7 mouse cellular contexts compared by ENCODE assay signal in genomic region chr7:60622271-60623249, GRCm38 (mm10).
DNase-seq lines count a peak whose midpoint lies in the region; ATAC-seq lines count a peak whose summit lies in the region.
"Not testable (repeated sequence)": the region's sequence is repeated elsewhere in the genome, so short reads cannot be mapped to it uniquely, and the experiment has no call there.

No protein-coding gene starts in this region.

- H3K9ac ChIP-seq in embryonic facial prominence, embryonic 14.5 days (ENCODE audit: low read depth, low read length); heart, embryonic 11.5 days (ENCODE audit: low read depth, low read length): not testable (repeated sequence)

- H3K36me3 ChIP-seq in embryonic facial prominence, embryonic 14.5 days (ENCODE audit: control insufficient read depth, insufficient read depth, low read length); heart, embryonic 11.5 days (ENCODE audit: control insufficient read depth, insufficient read depth, low read length): not testable (repeated sequence)

- intact Hi-C loops in left cerebral cortex, postnatal 25 days (cut with DNase I), result loop anchor here (5.0 kb wide), 1 partner anchor 110 kb away; no protein-coding TSS in a partner anchor

- H3K27me3 ChIP-seq in embryonic facial prominence, embryonic 14.5 days (replicated peaks; ENCODE audit: control insufficient read depth, insufficient read depth, low read length); heart, embryonic 11.5 days (ENCODE audit: control insufficient read depth, insufficient read depth, low read length): not testable (repeated sequence)

- DNase-seq in c-Kit-positive CD71-positive TER-119-positive erythroid progenitor cells, embryonic 14.5 days (ENCODE audit: low spot score), result peak; percentile 0
- DNase-seq in embryonic facial prominence, embryonic 14.5 days (ENCODE audit: low spot score), result peak; percentile 80
- DNase-seq in kidney, adult 8-10 months, result peak; percentile 2 to 4
- DNase-seq in left cerebral cortex, postnatal 25 days (ENCODE audit: low spot score in 2 of 2), result peak; percentile 43 to 67
- DNase-seq in lung, postnatal 36 days, result peak; percentile 1
- peak; percentile 85 for DNase-seq in retina, postnatal 1 day

- H3K27ac ChIP-seq in embryonic facial prominence, embryonic 14.5 days (replicated peaks; ENCODE audit: low read depth, low read length); heart, embryonic 11.5 days (ENCODE audit: low read depth, low read length): not testable (repeated sequence)

- not testable (repeated sequence) for H3K4me1 ChIP-seq in embryonic facial prominence, embryonic 14.5 days (ENCODE audit: control insufficient read depth, insufficient read depth, low read length); heart, embryonic 11.5 days (ENCODE audit: control insufficient read depth, insufficient read depth, low read length)

- WGBS in embryonic facial prominence, embryonic 14.5 days, result 34% methylated on average over 29 of the region's 29 CpGs
- 22% methylated on average over 29 of the region's 29 CpGs for WGBS in heart, embryonic 11.5 days (ENCODE audit: insufficient replicate concordance)

- ATAC-seq in embryonic facial prominence, embryonic 14.5 days (ENCODE audit: low read depth), result peak; percentile 83
- ATAC-seq in heart, embryonic 11.5 days (replicated peaks; ENCODE audit: insufficient number of reproducible peaks, low FRiP score, low TSS enrichment), result peak; percentile 78

- H3K4me2 ChIP-seq in embryonic facial prominence, embryonic 14.5 days (ENCODE audit: low read depth, low read length), result peak overlapping the region; percentile 48
- peak overlapping the region; percentile 52 for H3K4me2 ChIP-seq in heart, embryonic 11.5 days

- not testable (repeated sequence) for H3K9me3 ChIP-seq in embryonic facial prominence, embryonic 14.5 days (ENCODE audit: control insufficient read depth, low read length); heart, embryonic 11.5 days (replicated peaks; ENCODE audit: control insufficient read depth, low read length)

- H3K4me3 ChIP-seq in embryonic facial prominence, embryonic 14.5 days (ENCODE audit: low read depth, low read length), result peak overlapping the region; percentile 32
- peak overlapping the region; percentile 30 for H3K4me3 ChIP-seq in heart, embryonic 11.5 days (ENCODE audit: low read depth, low read length)

Comparison
In these comparisons a context has a peak if more than half of its experiments do, and no peak if none do; other contexts are left out.
1. DNase-seq: peak in every context shown above with its lines; median percentile 85 in retina, postnatal 1 day; 80 in embryonic facial prominence, embryonic 14.5 days; 55 in left cerebral cortex, postnatal 25 days; 3 in kidney, adult 8-10 months; 1 in lung, postnatal 36 days; 0 in c-Kit-positive CD71-positive TER-119-positive erythroid progenitor cells, embryonic 14.5 days.